Mouse (Mus musculus): ENCODE measurements around the gene Ptpro.

The Ptpro gene

DNA sequence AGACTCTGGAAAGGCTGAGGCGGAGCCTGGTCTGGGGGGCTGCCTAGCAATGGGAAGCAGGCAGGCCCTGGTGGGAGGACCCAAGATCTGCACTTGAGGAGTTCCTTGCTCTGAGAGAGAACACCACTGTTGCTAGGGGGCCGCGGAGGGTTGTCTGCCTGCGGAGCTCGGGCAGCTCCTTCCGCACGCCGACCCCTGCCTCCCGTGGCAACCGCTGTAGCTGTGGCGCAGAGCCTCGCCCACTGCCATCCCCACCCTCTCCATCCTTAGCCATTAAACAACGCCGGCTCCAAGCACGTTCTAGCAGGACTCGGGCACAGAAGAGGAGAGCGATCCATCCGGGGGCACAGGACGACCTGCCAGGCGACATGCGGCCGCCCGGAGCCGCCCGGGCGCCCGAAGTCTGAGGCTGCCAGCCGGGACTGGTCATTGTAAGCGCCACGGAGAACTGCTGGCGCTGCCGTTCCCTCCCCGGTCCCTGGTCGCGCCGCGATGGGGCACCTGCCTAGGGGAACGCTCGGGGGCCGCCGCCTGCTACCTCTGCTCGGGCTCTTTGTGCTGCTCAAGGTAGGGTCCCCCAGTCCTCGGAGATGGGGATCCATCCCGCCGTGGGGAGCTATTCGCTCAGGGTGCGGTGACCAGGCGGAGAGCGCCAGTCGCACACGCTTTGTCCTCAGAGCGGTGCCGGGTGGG is at the start of gene Ptpro:
TSS of gene Ptpro (plus strand) at position 126 of the 693 bp plus-strand sequence.
- DNase-seq (ENCODE audit: low read depth in 1 of 2, low spot score in 2 of 2) = no peak

GRCm38 (mm10) chr6:137202661-137203060 is 49.5 kb upstream of the Ptpro start:
- DNase-seq (ENCODE audit: low read depth in 1 of 2, low spot score in 2 of 2) = no peak

- no peak for DNase-seq (ENCODE audit: low read depth in 1 of 2, low spot score in 2 of 2)
These were observed 46.3 kb upstream of the Ptpro start for GRCm38 (mm10) chr6:137205662-137206400.

- no peak for DNase-seq (ENCODE audit: low read depth in 1 of 2, low spot score in 2 of 2)
These were observed 45.0 kb upstream of the Ptpro start for GRCm38 (mm10) chr6:137207126-137207525.

DNA sequence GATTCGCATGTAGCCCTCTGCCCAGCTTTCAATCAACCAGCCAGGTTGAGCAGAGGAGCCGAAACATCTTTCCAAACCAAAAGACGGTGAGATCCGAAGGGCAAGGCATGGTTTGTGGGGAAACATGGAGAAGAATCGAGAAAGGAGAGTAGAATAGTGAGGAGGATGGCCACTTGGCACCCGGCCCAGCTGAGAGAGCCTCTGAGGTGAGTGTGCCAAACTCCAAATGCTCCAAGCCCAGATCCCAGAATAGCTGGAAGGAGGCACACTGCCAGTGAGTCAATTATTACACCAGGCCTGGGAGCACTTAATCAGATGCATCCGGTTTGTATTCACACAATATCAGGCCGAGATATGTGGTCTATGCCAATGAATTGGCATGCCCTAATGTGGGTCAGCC is 42.1 kb upstream of the Ptpro start:
- DNase-seq (ENCODE audit: low read depth in 1 of 2, low spot score in 2 of 2) = no peak

DNA sequence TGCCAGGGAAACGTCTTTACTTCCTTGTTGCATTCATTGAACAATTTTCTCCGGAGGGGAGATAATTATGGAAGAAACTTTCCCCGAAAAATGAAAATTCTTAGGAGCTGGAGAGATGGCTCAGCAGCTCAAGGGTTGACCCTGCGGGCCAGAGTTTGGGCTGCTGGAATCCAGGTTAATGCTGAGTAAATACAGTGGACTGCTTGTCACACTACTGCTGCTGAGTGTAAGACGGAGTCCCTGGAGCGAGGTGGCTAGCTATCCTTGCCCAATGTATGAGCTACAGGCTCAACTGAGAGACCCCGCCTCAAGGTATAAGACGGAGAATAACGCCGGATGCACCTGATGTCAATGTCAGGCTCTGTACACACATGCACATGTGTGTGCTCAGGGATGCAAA is 41.1 kb upstream of the Ptpro start:
- no peak for DNase-seq (ENCODE audit: low read depth in 1 of 2, low spot score in 2 of 2)

- no peak for DNase-seq (ENCODE audit: low read depth in 1 of 2, low spot score in 2 of 2)
These were observed 40.7 kb upstream of the Ptpro start for GRCm38 (mm10) chr6:137211441-137211840.

- DNase-seq (ENCODE audit: low read depth in 1 of 2, low spot score in 2 of 2) = no peak
These were observed 34.2 kb upstream of the Ptpro start for GRCm38 (mm10) chr6:137217841-137218463.

DNA sequence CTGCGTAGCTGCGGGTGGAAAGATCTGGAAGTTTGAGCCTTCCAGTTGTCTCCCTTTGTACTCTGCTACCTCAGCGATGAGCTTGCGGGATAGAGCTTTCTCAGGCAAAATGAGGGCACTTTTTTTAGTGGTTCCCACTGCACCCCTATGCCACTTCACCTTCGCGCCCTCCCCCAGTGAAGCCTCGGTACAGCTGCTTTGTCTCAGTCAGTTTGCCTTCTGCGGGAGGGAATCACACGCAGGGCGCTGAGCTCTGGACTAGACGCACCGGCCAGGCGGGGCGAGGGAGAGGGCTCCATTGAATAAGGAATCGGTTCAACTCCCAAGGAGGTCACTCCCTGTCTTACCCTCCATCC is 746 bp downstream of the Ptpro start:
- no peak for DNase-seq (ENCODE audit: low read depth in 1 of 2, low spot score in 2 of 2)

DNA sequence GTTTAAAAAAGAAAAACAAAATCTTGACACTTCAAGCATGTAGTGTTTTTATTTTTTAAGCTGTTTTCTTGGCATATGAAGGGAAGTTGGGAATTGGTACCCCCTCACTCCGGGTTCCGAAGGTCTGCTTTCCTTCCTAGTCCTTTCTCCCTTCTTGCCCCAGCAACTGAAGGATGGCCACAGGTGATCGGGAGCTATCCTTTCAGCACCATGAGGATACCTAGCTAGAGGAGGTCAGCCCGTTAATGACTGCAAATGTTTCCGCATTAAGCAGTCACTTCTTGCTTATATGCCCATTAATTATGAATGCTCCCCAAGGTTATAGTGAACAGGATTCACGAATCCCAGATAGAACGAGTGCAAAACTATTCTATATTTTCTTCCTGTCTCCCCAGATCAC is 1.3 kb downstream of the Ptpro start:
- DNase-seq (ENCODE audit: low read depth in 1 of 2, low spot score in 2 of 2) = no peak

DNA sequence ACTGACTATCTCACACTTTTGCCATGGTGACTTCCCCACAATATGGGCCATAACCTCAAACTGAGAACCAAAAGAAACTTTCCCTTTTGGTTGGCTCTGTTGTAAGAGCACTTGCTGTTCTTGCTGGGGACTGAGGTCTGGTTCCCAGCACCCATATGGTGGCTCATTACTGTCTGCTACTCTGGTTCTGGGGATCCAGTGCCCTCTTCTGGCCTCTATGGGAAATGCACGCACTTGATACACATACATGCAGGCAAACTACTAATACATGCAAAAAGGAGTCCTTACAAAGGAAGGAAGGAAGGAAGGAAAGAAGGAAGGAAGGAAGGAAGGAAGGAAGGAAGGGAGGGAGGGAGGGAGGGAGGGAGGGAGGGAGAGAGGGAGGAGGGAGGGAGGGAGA is 8.9 kb downstream of the Ptpro start:
- no peak for DNase-seq (ENCODE audit: low read depth in 1 of 2, low spot score in 2 of 2)

GRCm38 (mm10) chr6:137262087-137262486 is 10.0 kb downstream of the Ptpro start:
- DNase-seq (ENCODE audit: low read depth in 1 of 2, low spot score in 2 of 2) = no peak

- no peak for DNase-seq (ENCODE audit: low read depth in 1 of 2, low spot score in 2 of 2)
These were observed 15.9 kb downstream of the Ptpro start for GRCm38 (mm10) chr6:137268019-137268418.

- no peak for DNase-seq (ENCODE audit: low read depth in 1 of 2, low spot score in 2 of 2)
These were observed 16.5 kb downstream of the Ptpro start for GRCm38 (mm10) chr6:137268592-137268991.

GRCm38 (mm10) chr6:137272513-137272912 is 20.4 kb downstream of the Ptpro start:
- DNase-seq (ENCODE audit: low read depth in 1 of 2, low spot score in 2 of 2) = no peak

- DNase-seq (ENCODE audit: low read depth in 1 of 2, low spot score in 2 of 2) = no peak
These were observed 25.5 kb downstream of the Ptpro start for GRCm38 (mm10) chr6:137277587-137277994.

GRCm38 (mm10) chr6:137279576-137279975 is 27.5 kb downstream of the Ptpro start:
- no peak for DNase-seq (ENCODE audit: low read depth in 1 of 2, low spot score in 2 of 2)

GRCm38 (mm10) chr6:137281541-137282049 is 29.5 kb downstream of the Ptpro start:
- no peak for DNase-seq (ENCODE audit: low read depth in 1 of 2, low spot score in 2 of 2)

DNA sequence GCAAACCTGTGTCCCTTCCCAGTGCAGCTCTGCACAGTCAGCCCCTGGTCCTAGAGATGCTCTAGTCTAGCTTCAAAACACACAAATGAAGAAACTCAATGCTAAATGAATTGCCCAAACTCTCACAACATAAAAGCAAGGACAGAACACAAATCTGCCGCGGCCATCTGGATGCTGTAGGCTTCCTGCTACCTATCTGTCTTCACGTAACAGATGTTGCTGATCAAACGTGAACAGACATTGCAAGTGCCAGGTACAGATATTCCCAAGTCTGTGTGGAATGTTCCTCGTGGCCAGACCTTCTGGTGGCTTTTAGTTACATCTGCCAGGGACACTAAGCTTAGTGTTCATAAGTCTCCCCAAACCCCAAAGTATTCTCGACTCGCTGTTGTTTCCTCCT is 29.9 kb downstream of the Ptpro start:
- no peak for DNase-seq (ENCODE audit: low read depth in 1 of 2, low spot score in 2 of 2)

DNA sequence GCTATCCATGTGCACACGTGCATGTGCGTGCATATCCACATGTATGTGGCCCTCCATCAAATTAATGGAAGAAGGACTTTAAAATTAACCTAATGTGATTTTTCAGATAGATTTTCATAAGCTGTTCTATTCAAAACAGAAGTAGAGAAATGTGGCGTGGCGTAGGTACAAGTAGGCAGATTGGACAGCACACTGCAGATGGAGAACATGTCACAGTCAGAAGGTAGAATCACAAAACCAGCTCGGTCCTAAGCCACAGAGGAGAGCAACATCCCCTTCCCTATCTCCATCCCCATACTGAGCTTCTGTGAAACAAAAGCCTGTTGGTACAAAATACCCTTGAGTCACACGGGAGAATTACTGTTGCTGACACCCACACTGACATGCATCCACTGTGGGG is 34.3 kb downstream of the Ptpro start:
- DNase-seq (ENCODE audit: low read depth in 1 of 2, low spot score in 2 of 2) = no peak

DNA sequence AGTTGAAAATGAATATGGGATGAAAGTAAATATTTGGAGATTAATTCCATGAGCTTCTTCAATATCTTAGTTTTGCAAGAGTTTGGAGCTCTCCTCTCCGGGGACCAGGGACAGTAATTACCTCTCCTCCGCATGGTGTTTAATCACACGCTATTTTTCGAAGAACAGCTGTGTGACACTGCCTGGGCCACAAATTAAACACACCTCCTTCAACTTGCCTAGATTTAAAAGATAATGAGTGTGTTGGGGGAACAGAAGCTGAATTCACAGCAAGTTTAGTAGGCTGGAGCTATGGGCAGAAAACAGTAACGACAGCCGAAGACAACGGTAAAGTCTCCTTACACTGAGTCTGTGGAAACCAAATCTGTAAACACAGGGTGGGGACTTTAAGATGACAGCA is 35.7 kb downstream of the Ptpro start:
- DNase-seq (ENCODE audit: low read depth in 1 of 2, low spot score in 2 of 2) = no peak

DNA sequence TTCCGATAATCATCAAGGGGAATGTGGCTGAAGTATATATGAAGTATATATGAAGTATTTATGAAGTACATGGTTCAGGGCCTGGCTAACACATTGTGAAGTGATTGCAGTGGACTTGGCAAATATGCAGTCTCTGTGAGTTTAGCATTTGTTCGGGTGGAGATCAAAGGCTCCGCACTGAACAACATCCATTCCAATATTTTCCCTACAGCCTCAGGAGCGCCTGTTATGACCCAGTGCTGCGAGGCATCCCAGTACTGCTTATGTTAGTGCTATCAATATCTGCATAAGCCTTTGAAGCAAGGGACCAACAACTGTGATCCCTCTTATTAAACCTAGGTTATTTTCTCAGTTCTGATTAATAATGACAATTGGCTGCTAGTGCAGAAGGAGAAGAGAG is 36.1 kb downstream of the Ptpro start:
- no peak for DNase-seq (ENCODE audit: low read depth in 1 of 2, low spot score in 2 of 2)

Measured in monocyte, adult 2 months (primary cell).